Mouse (Mus musculus) MEL (cell line): ENCODE results near the gene Stk35.

Experiments used
- CHD1 ChIP-seq: IDR thresholded peaks from 2 replicates; pipeline ENCODE4 v1.6.1; 2012; ENCODE audit warnings: low read depth, mild to moderate bottlenecking, inconsistent platforms, low read length, improper control_type of control experiment
- EP300 ChIP-seq, 2 experiments: IDR thresholded peaks; 2 replicates each; pipeline ENCODE4 v1.6.1; 2011; ENCODE audit warnings: improper control_type of control experiment in 2 of 2, low read length in 2 of 2, low read depth in 1 of 2, mild to moderate bottlenecking in 1 of 2
- GABPA ChIP-seq: IDR thresholded peaks from 2 replicates; pipeline ENCODE4 v1.6.1; 2012; ENCODE audit warnings: low read depth, mild to moderate bottlenecking, inconsistent platforms, low read length, improper control_type of control experiment, moderate library complexity
- MAZ ChIP-seq: IDR thresholded peaks from 2 replicates; pipeline ENCODE4 v1.6.1; 2012; ENCODE audit warnings: low read depth, mild to moderate bottlenecking, inconsistent platforms, low read length, improper control_type of control experiment
- MXI1 ChIP-seq: IDR thresholded peaks from 2 replicates; pipeline ENCODE4 v1.6.1; 2011; ENCODE audit warnings: mild to moderate bottlenecking, low read depth, low read length, improper control_type of control experiment
- MYB ChIP-seq: IDR thresholded peaks from 2 replicates; pipeline ENCODE4 v1.6.1; 2011; ENCODE audit warnings: mild to moderate bottlenecking, low read depth, low read length, improper control_type of control experiment
- POLR2A ChIP-seq, 2 experiments: IDR thresholded peaks; 2 replicates each; pipeline ENCODE4 v1.6.1; 2011 to 2012; ENCODE audit warnings: low read length in 2 of 2, mild to moderate bottlenecking in 2 of 2, control low read depth in 1 of 2, improper control_type of control experiment in 1 of 2, low read depth in 1 of 2, moderate library complexity in 1 of 2; ENCODE audit not compliant: control insufficient read depth in 1 of 2, insufficient read depth in 1 of 2, poor library complexity in 1 of 2
- POLR2AphosphoS2 ChIP-seq: IDR thresholded peaks from 2 replicates; pipeline ENCODE4 v1.6.1; 2011; ENCODE audit warnings: low read length, improper control_type of control experiment
- POLR2AphosphoS5 ChIP-seq: IDR thresholded peaks from 2 replicates; pipeline ENCODE4 v1.6.1; 2012; ENCODE audit warnings: low read depth, borderline replicate concordance, mild to moderate bottlenecking, inconsistent platforms, low read length, moderate library complexity, mixed read lengths
- TCF12 ChIP-seq: IDR thresholded peaks from 2 replicates; pipeline ENCODE4 v1.6.1; 2014; ENCODE audit warnings: low read depth, mild to moderate bottlenecking, inconsistent platforms, low read length, improper control_type of control experiment, moderate library complexity

DNA sequence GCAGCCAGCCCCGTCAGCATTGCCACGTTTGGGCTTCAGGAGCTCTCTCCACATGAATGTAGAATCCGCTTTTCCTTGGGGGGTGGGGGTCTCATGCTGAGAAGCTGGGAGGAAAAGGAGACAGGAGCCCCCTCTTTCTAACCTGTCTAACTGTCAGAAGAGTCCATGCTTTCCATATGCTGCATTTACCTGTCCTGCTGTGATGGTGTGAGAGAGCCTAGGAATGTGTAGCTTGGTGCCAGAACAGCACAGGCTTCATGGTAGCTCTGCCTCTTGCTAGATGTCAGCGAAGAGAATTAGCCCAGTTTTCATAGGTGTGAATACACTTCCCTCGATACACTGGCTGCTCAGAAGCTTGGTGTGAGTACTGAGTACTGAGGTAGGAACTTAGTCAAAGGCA lies 21.3 kb downstream of the Stk35 start:
- TF ChIP-seq POLR2AphosphoS5 = no peak
- TF ChIP-seq GABPA = no peak
- no peak for TF ChIP-seq MXI1
- no peak for TF ChIP-seq MAZ
- no peak for TF ChIP-seq POLR2AphosphoS2
- no peak for TF ChIP-seq EP300 (IDR thresholded peaks at IDR 0.05; ENCODE audit: low read depth in 1 of 2, low read length in 2 of 2)
- no peak for TF ChIP-seq CHD1
- no peak for TF ChIP-seq MYB
- TF ChIP-seq TCF12 = no peak
- TF ChIP-seq POLR2A (IDR thresholded peaks at IDR 0.05; ENCODE audit: control insufficient read depth in 1 of 2, insufficient read depth in 1 of 2, low read depth in 1 of 2, low read length in 2 of 2, poor library complexity in 1 of 2) = no peak
